Mouse (Mus musculus) frontal cortex, postnatal 10 days (tissue): Measurements from ENCODE around the gene Atp6v0a4.

Experiments
- DNase-seq, 2 experiments: peaks; one replicate each; pipeline ENCODE4 v3.0.0; 2022; ENCODE audit warnings: low spot score in 2 of 2, mixed read lengths in 1 of 2

Gene Atp6v0a4

GRCm38 (mm10) chr6:38124207-38124835, at the start of gene Atp6v0a4:
TSS of gene Atp6v0a4 (minus strand) at chr6:38124586.
- no peak for DNase-seq

- no peak for DNase-seq
These were observed 41.0 kb upstream of the Atp6v0a4 start for GRCm38 (mm10) chr6:38165385-38165784.

GRCm38 (mm10) chr6:38164705-38165104, 40.3 kb upstream of the Atp6v0a4 start:
- no peak for DNase-seq

GRCm38 (mm10) chr6:38162825-38163504, 38.6 kb upstream of the Atp6v0a4 start:
- DNase-seq, result no peak

GRCm38 (mm10) chr6:38160556-38160955, 36.2 kb upstream of the Atp6v0a4 start:
- no peak for DNase-seq

GRCm38 (mm10) chr6:38160102-38160501, 35.7 kb upstream of the Atp6v0a4 start:
- DNase-seq, result peak; percentile 60 to 78

GRCm38 (mm10) chr6:38159576-38159975, 35.2 kb upstream of the Atp6v0a4 start:
- no peak for DNase-seq

GRCm38 (mm10) chr6:38157925-38158324, 33.5 kb upstream of the Atp6v0a4 start:
- DNase-seq, result no peak

GRCm38 (mm10) chr6:38156204-38156603, 31.8 kb upstream of the Atp6v0a4 start:
- DNase-seq, result no peak

- no peak for DNase-seq
These were observed 27.9 kb upstream of the Atp6v0a4 start for GRCm38 (mm10) chr6:38152305-38152704.

GRCm38 (mm10) chr6:38149483-38149882, 25.1 kb upstream of the Atp6v0a4 start:
- no peak for DNase-seq

- DNase-seq, result no peak
These were observed 24.2 kb upstream of the Atp6v0a4 start for GRCm38 (mm10) chr6:38148626-38149025.

GRCm38 (mm10) chr6:38147301-38147700, 22.9 kb upstream of the Atp6v0a4 start:
- DNase-seq, result no peak

- peak in 1 of 2 experiments; percentile 53 for DNase-seq
These were observed 21.2 kb upstream of the Atp6v0a4 start for GRCm38 (mm10) chr6:38145463-38146065.

GRCm38 (mm10) chr6:38144161-38144998, 20.0 kb upstream of the Atp6v0a4 start:
- DNase-seq, result no peak

- DNase-seq, result no peak
These were observed 16.0 kb upstream of the Atp6v0a4 start for GRCm38 (mm10) chr6:38140402-38140801.

GRCm38 (mm10) chr6:38139086-38139485, 14.7 kb upstream of the Atp6v0a4 start:
- DNase-seq, result no peak

GRCm38 (mm10) chr6:38134806-38135559, 10.6 kb upstream of the Atp6v0a4 start:
- DNase-seq, result no peak

- peak in 1 of 2 experiments; percentile 38 for DNase-seq
These were observed 7.4 kb upstream of the Atp6v0a4 start for GRCm38 (mm10) chr6:38131801-38132231.

GRCm38 (mm10) chr6:38129883-38130282, 5.5 kb upstream of the Atp6v0a4 start:
- DNase-seq, result no peak

- no peak for DNase-seq
These were observed 3.7 kb upstream of the Atp6v0a4 start for GRCm38 (mm10) chr6:38128115-38128514.
